Mouse (Mus musculus): ENCODE results near the gene Prokr2.

GRCm38 (mm10) chr2:132379690-132380089 is 5.6 kb downstream of the Prokr2 start:
- no peak for TF ChIP-seq CTCF (IDR thresholded peaks at IDR 0.05; ENCODE audit: control insufficient read depth, insufficient read depth, low read length)
- TF ChIP-seq POLR2A (IDR thresholded peaks at IDR 0.05; ENCODE audit: borderline replicate concordance, control insufficient read depth, low read depth, low read length) = no peak

Data from bone marrow, adult 2 months (tissue).